Mouse (Mus musculus): ENCODE data around the gene Ddit4l. TPM values are rescaled to one million over a fixed set of nuclear protein-coding genes. Genes with fewer than 3 reads are reported as not detected.

Gene Ddit4l
- not detected for total RNA-seq (2023)

DNA sequence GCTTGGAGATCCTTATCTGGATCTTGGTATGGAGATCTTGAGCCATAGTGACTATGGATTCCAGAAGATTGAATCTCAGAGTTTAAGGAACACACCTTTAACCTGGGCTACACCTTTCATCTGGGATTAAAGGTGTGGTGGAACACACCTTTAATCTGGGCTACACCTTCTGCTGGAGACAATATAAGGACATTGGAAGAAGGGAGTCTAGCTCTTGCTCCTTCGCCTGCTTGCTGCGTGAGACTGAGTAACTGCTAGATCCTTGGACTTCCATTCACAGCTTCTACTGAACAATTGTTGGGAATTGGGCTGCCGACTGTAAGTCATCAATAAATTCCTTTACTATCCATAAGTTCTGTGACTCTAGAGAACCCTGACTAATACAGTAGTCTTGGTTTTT, at the start of gene Ddit4l:
Ddit4l (plus strand) TSS at position 301 of the 400 bp plus-strand sequence.

DNA sequence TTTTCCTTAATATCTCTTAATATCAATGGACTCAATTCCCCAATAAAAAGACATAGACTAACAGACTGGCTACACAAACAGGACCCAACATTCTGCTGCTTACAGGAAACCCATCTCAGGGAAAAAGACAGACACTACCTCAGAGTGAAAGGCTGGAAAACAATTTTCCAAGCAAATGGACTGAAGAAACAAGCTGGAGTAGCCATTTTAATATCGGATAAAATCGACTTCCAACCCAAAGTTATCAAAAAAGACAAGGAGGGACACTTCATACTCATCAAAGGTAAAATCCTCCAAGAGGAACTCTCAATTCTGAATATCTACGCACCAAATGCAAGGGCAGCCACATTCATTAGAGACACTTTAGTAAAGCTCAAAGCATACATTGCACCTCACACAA, 49.8 kb downstream of the Ddit4l start, which contains the start of gene Gm21962:
Gm21962 (plus strand) TSS at position 301 of the 400 bp plus-strand sequence.

Other genes with a start within 250 kb of the Ddit4l start
- gene Gm21962, start 49.9 kb downstream of the Ddit4l start, total RNA-seq (2023), result not detected
- 100 to 1,000 TPM; 351 to 420 TPM for gene H2afz, start 242.9 kb downstream of the Ddit4l start, total RNA-seq (2023)
- gene Dnajb14, start 246.1 kb downstream of the Ddit4l start, total RNA-seq (2023), result 10 to 100 TPM; 34.4 to 36.4 TPM

Data from monocyte, adult 59 days (primary cell).